Comparison of ENCODE assay signal across 23 mouse cellular contexts in the genomic region with DNA sequence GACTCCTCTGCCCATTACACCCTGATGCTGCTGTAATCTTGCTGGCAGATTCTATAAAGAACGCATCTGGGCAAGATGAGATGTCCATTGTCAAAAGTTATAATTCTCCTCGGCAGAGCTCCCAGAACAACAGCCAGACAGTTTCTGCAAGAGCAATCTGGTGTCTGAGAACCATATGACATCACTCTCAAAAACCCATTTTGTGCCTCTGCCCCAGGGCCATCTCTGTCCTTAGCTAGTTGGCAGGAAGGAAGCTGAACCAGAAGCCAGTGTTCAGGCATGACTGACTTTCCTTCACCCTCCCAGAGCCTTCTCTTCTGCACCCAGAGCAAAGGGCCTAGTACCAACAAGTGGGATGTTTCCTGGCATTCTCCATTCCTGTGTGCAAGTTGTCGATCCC.
DNase-seq lines count a peak whose midpoint lies in the region; ATAC-seq and TF ChIP-seq lines count a peak whose summit lies in the region.
"Had no signal": no experiment of that assay in that cellular context is flagged by ENCODE, and none has a peak within 500 bp of the region (broad histone marks: within the 10 kb centered on the region; RNA-seq: fewer than 3 reads in every experiment).

No protein-coding gene starts in this region.

- ATAC-seq in midbrain, postnatal 0 days (ENCODE audit: low FRiP score), result no peak
- ATAC-seq in midbrain, embryonic 13.5 days, result no peak
- ATAC-seq: forebrain, embryonic 15.5 days; inflammation-experienced regulatory T-cells, adult 6 months had no signal

- 78% methylated on average over 3 of the region's 3 CpGs for WGBS in midbrain, postnatal 0 days
- WGBS in midbrain, embryonic 13.5 days, result 81% methylated on average over 3 of the region's 3 CpGs

- no peaks in the 10 kb centered on the region for H3K36me3 ChIP-seq in midbrain, postnatal 0 days (ENCODE audit: insufficient read depth, low read length)
- H3K36me3 ChIP-seq in midbrain, embryonic 13.5 days, result no peaks in the 10 kb centered on the region
- H3K36me3 ChIP-seq: forebrain, embryonic 15.5 days; hindbrain, embryonic 12.5 days; limb, embryonic 15.5 days; neural tube, embryonic 12.5 days; stomach, embryonic 15.5 days had no signal

- no peaks in the 10 kb centered on the region for H3K4me1 ChIP-seq in midbrain, postnatal 0 days (ENCODE audit: insufficient read depth, low read length)
- 0 out of 2 replicates have a peak, but pooled peaks cover 6% of the 10 kb centered on the region for H3K4me1 ChIP-seq in midbrain, embryonic 13.5 days (replicated peaks)
- H3K4me1 ChIP-seq: forebrain, embryonic 15.5 days; hindbrain, embryonic 12.5 days; neural tube, embryonic 12.5 days; stomach, embryonic 15.5 days had no signal

- no peaks in the 10 kb centered on the region for H3K9me3 ChIP-seq in midbrain, postnatal 0 days (ENCODE audit: low read length)
- no peaks in the 10 kb centered on the region; the same call in 1 of the 2 replicates for H3K9me3 ChIP-seq in midbrain, embryonic 13.5 days
- H3K9me3 ChIP-seq: forebrain, embryonic 15.5 days; limb, embryonic 15.5 days; neural tube, embryonic 12.5 days; stomach, embryonic 15.5 days had no signal

- no peak for TF ChIP-seq CTCF in midbrain, postnatal 0 days (IDR thresholded peaks at IDR 0.05)

- H3K27ac ChIP-seq in midbrain, postnatal 0 days (ENCODE audit: low read depth, low read length), result no peak overlapping the region
- H3K27ac ChIP-seq in midbrain, embryonic 13.5 days, result no peak overlapping the region
- H3K27ac ChIP-seq: forebrain, embryonic 15.5 days; heart, adult 2 months; hindbrain, embryonic 12.5 days; limb, embryonic 15.5 days; liver, embryonic 14.5 days; neural tube, embryonic 12.5 days; stomach, embryonic 15.5 days had no signal

- H3K9ac ChIP-seq in midbrain, postnatal 0 days (replicated peaks; ENCODE audit: low read length, poor library complexity, severe bottlenecking), result no peak overlapping the region
- no peak overlapping the region for H3K9ac ChIP-seq in midbrain, embryonic 13.5 days (replicated peaks)
- H3K9ac ChIP-seq: forebrain, embryonic 15.5 days; hindbrain, embryonic 12.5 days; limb, embryonic 15.5 days; liver, embryonic 14.5 days; lung, embryonic 14.5 days; neural tube, embryonic 12.5 days; stomach, embryonic 15.5 days had no signal

- H3K27me3 ChIP-seq in midbrain, postnatal 0 days (ENCODE audit: insufficient read depth, low read length), result no peaks in the 10 kb centered on the region
- no peaks in the 10 kb centered on the region for H3K27me3 ChIP-seq in midbrain, embryonic 13.5 days
- H3K27me3 ChIP-seq: forebrain, embryonic 15.5 days; hindbrain, embryonic 12.5 days; limb, embryonic 15.5 days; neural tube, embryonic 12.5 days; stomach, embryonic 15.5 days had no signal

- peak; percentile 24 to 40 for DNase-seq in adrenal gland, adult (ENCODE audit: inconsistent age in 2 of 2, low spot score in 1 of 2)
- no peak for DNase-seq in adrenal gland, postnatal 36 days
- peak; percentile 27 for DNase-seq in cerebellum, adult 9-11 months
- DNase-seq in cerebellum, adult 9-10 months, result no peak
- peak; percentile 62 for DNase-seq in midbrain, postnatal 0 days (ENCODE audit: low spot score)
- DNase-seq in gonadal fat pad, adult 2 months (ENCODE audit: low read depth), result peak; percentile 90
- DNase-seq in heart, adult 11 months, result no peak
- DNase-seq: adrenal gland, adult 2 months; gastrocnemius, postnatal 14 days; heart, adult 2 months; kidney, postnatal 25 days; lung, embryonic 14.5 days; midbrain, embryonic 14.5 days; right cerebral cortex, postnatal 4 days; thymus, postnatal 25 days had no signal

- H3K4me2 ChIP-seq in midbrain, postnatal 0 days (ENCODE audit: low read depth, low read length, poor library complexity, severe bottlenecking), result no peak overlapping the region
- no peak overlapping the region for H3K4me2 ChIP-seq in midbrain, embryonic 13.5 days (replicated peaks)
- H3K4me2 ChIP-seq: forebrain, embryonic 15.5 days; hindbrain, embryonic 12.5 days; limb, embryonic 15.5 days; lung, embryonic 14.5 days; neural tube, embryonic 12.5 days; stomach, embryonic 15.5 days had no signal

- no peak overlapping the region for H3K4me3 ChIP-seq in midbrain, postnatal 0 days (ENCODE audit: low read depth, low read length)
- H3K4me3 ChIP-seq in midbrain, embryonic 13.5 days (replicated peaks), result no peak overlapping the region
- H3K4me3 ChIP-seq: forebrain, embryonic 15.5 days; heart, adult 2 months; hindbrain, embryonic 12.5 days; limb, embryonic 15.5 days; neural tube, embryonic 12.5 days; stomach, embryonic 15.5 days had no signal

Comparison
In these comparisons a context has a peak if more than half of its experiments do, and no peak if none do; other contexts are left out.
1. DNase-seq: peak in adrenal gland, adult (2 of 2), cerebellum, adult 9-11 months (single experiment), midbrain, postnatal 0 days (single experiment) and gonadal fat pad, adult 2 months (single experiment); none in adrenal gland, postnatal 36 days (0 of 2), cerebellum, adult 9-10 months (single experiment) and heart, adult 11 months (single experiment).